Mouse (Mus musculus) small intestine, adult 2 months (tissue): Measurements from ENCODE around the gene Ankzf1. TPM values are rescaled to one million over a fixed set of nuclear protein-coding genes. Genes with fewer than 3 reads are reported as not detected.

Experiments
- H3K27ac ChIP-seq: fragments of 200-500 bp; 2 replicates; pipeline ENCODE4 v1.5.1; 2012; ENCODE audit warnings: low read depth, low read length, control low read depth, inconsistent platforms; ENCODE audit not compliant: insufficient read depth
- H3K27me3 ChIP-seq: fragments of 200-500 bp; 2 replicates; pipeline ENCODE4 v1.6.1; 2012; ENCODE audit warnings: mild to moderate bottlenecking, moderate library complexity, low read length, inconsistent platforms; ENCODE audit not compliant: control insufficient read depth, insufficient read depth
- H3K36me3 ChIP-seq: fragments of 200-500 bp; 2 replicates; pipeline ENCODE4 v1.6.1; 2012; ENCODE audit warnings: mild to moderate bottlenecking, low read length, control low read depth, inconsistent platforms; ENCODE audit not compliant: control insufficient read depth, insufficient read depth
- H3K4me1 ChIP-seq: fragments of 200-500 bp; 2 replicates; pipeline ENCODE4 v1.6.1; 2012; ENCODE audit warnings: low read length, inconsistent platforms, mixed read lengths; ENCODE audit not compliant: control insufficient read depth, insufficient read depth, insufficient read length
- H3K4me3 ChIP-seq: fragments of 200-500 bp; 2 replicates; pipeline ENCODE4 v1.5.1; 2012; ENCODE audit warnings: low read depth, mild to moderate bottlenecking, control low read depth, inconsistent platforms, low read length, moderate library complexity
- CTCF ChIP-seq: fragments of 200-500 bp; IDR thresholded peaks from 2 replicates; pipeline ENCODE4 v1.5.1; 2012; ENCODE audit warnings: low read depth, mild to moderate bottlenecking, control low read depth, inconsistent platforms, low read length, moderate library complexity, mixed read lengths; ENCODE audit not compliant: insufficient replicate concordance, insufficient read length; ENCODE audit errors: extremely low read depth
- POLR2A ChIP-seq: fragments of 200-500 bp; IDR thresholded peaks from 2 replicates; pipeline ENCODE4 v1.6.1; 2012; ENCODE audit warnings: low read depth, mild to moderate bottlenecking, control low read depth, inconsistent platforms, low read length, moderate library complexity
- WGBS: fragments of 180-500 bp; shearing (Covaris S2); methylation state at CpG from one replicate; pipeline ENCODE4 v1.1.7; 2018; 5-methylcytosine and 5-hydroxymethylcytosine counted together
- polyA plus RNA-seq: library from polyadenylated mRNA; depleted of rRNA; stranded (reverse); fragments of >200 nt; gene quantifications from 2 replicates; pipeline ENCODE4 v1.2.3, GENCODE M21; 2012

Ankzf1 gene
- polyA plus RNA-seq, 1 experiment: 16.2 TPM

DNA sequence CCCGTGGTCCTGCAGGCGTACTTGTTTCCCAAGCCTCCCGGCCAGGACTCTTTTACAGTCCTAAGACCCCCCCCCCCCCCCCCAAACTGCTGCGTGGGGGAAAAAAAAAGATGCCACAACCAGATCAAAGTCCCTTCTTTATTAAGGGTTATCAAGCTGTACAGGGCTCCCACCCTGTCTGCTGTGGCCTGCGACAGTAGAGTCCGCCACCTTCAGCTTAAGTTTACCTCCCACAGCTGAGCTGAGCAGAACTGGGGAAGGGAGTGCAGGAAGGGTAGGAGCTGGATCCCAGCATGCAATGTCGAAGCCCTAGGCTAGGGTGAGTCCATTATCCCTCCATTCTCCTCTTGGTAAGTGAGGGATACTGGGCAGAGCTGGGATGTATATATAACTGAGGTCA, 11.2 kb upstream of the Ankzf1 start:
- TF ChIP-seq POLR2A (no peak), CTCF (no peak)
- WGBS: 15% methylated on average over 7 of the region's 7 CpGs
- Histone ChIP-seq H3K4me3 (no peak overlapping the region), H3K27ac (peak overlapping the region; percentile 35; the same call in 1 of the 2 replicates), H3K36me3 (peaks cover 36% of the 10 kb centered on the region), H3K27me3 (no peaks in the 10 kb centered on the region), H3K4me1 (peaks cover 12% of the 10 kb centered on the region)

- TF ChIP-seq POLR2A: no peak
- TF ChIP-seq CTCF: no peak
- Histone ChIP-seq H3K4me1 (peaks cover 12% of the 10 kb centered on the region), H3K4me3 (no peak overlapping the region), H3K27me3 (no peaks in the 10 kb centered on the region), H3K36me3 (peaks cover 42% of the 10 kb centered on the region), H3K27ac (no peak overlapping the region)
- 92% methylated on average over 4 of the region's 4 CpGs for WGBS
Observed at GRCm38 (mm10) chr1:75181377-75181870, 10.5 kb upstream of the Ankzf1 start.

DNA sequence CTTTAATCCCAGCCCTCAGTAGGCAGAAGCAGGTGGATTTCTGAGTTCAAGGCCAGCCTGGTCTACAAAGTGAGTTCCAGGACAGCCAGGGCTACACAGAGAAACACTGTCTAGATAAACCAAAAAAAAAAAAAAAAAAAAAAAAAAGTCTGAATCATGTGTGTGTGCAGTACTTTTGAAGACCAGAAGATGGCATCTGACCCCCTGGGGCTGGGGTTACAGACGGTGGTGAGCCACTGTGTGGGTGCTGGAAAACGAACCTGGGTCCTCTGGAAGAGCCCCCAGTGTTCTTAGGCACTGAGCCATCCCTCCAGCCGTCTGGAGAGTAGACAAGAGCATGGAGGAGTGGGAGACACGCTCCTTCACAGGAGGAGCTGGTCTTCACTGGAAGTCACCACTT, 9.8 kb upstream of the Ankzf1 start:
- H3K27ac ChIP-seq: no peak overlapping the region
- peaks cover 47% of the 10 kb centered on the region for H3K36me3 ChIP-seq
- 78% methylated on average over 4 of the region's 4 CpGs for WGBS
- H3K4me1 ChIP-seq: peaks cover 12% of the 10 kb centered on the region
- TF ChIP-seq CTCF (peak; percentile 34; the same call in 1 of the 2 replicates), POLR2A (no peak)
- H3K4me3 ChIP-seq: no peak overlapping the region
- no peaks in the 10 kb centered on the region for H3K27me3 ChIP-seq

GRCm38 (mm10) chr1:75185495-75185894, 6.5 kb upstream of the Ankzf1 start:
- Histone ChIP-seq H3K36me3 (peaks cover 56% of the 10 kb centered on the region), H3K4me3 (no peak overlapping the region), H3K4me1 (peaks cover 12% of the 10 kb centered on the region), H3K27ac (no peak overlapping the region), H3K27me3 (no peaks in the 10 kb centered on the region)
- TF ChIP-seq POLR2A (no peak), CTCF (no peak)
- 76% methylated on average over 11 of the region's 11 CpGs for WGBS

- peaks cover 55% of the 10 kb centered on the region for H3K36me3 ChIP-seq
- TF ChIP-seq CTCF (no peak), POLR2A (no peak)
- no peaks in the 10 kb centered on the region for H3K27me3 ChIP-seq
Observed at GRCm38 (mm10) chr1:75187126-75187525, 4.8 kb upstream of the Ankzf1 start.

DNA sequence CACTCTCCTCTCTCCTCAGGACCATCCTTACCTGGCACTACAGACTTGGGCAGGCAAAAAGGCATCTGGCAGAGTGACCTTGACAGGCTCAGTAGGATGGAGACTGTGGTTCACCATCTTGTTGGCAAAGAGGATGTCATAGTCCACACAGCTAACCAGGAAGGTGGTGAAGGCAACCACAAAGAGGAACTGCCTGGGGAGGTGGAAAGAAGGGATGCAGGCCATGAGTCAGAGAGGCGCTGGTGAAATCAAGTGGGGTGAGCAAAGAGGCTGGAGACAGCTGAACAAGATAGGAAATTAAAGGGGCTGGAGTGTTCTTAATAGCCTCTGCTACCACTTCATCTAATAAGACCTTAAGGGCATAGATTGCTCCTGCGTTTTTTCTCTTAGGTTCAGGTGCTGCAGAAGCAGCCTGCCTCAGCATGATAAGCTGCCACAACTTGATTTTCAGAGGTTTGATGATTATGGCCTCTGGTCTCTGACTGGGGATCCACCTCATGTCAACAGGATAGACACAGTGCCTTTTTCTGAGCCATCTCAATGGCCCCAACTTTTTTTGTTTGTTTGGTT, 4.0 kb upstream of the Ankzf1 start:
- Histone ChIP-seq H3K27me3 (no peaks in the 10 kb centered on the region), H3K4me3 (no peak overlapping the region), H3K4me1 (peaks cover 6% of the 10 kb centered on the region), H3K36me3 (peaks cover 47% of the 10 kb centered on the region), H3K27ac (no peak overlapping the region)
- WGBS: 91% methylated on average over 2 of the region's 2 CpGs
- no peak for TF ChIP-seq POLR2A
- no peak for TF ChIP-seq CTCF

More at GRCm38 (mm10) chr1:75187126-75187525, 4.8 kb upstream of the Ankzf1 start:
- Histone ChIP-seq H3K4me3 (no peak overlapping the region), H3K4me1 (peaks cover 6% of the 10 kb centered on the region), H3K27ac (no peak overlapping the region)

- WGBS: 41% methylated on average over 2 of the region's 2 CpGs
- Histone ChIP-seq H3K4me3 (no peak overlapping the region), H3K4me1 (peaks cover 9% of the 10 kb centered on the region), H3K36me3 (peaks cover 27% of the 10 kb centered on the region), H3K27me3 (no peaks in the 10 kb centered on the region), H3K27ac (no peak overlapping the region)
- TF ChIP-seq CTCF: no peak
- TF ChIP-seq POLR2A: no peak
Observed at GRCm38 (mm10) chr1:75190577-75190976, 1.4 kb upstream of the Ankzf1 start.

DNA sequence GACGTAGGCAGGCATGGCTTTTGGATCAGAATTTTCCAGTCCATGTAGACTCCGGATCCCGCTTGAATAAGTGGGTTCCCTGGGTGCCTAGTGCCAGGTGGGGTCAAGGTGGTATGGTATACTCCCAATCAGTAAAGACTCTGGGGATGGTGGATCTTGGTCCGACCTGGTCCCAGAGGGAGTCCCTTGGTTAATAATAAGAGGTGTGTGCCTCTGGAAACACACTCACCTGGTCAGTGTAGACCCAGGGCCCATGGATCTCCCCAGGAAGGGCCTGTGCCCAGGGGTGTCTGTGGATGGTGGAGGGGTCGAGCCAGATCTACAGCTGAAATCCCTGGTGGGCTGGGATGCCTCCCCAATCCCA, 711 bp upstream of the Ankzf1 start:
- H3K4me3 ChIP-seq: peak overlapping the region; percentile 78
- TF ChIP-seq CTCF (no peak), POLR2A (no peak)
- no peak overlapping the region for H3K27ac ChIP-seq
- peaks cover 9% of the 10 kb centered on the region for H3K4me1 ChIP-seq
- WGBS: 37% methylated on average over 5 of the region's 5 CpGs
- H3K27me3 ChIP-seq: no peaks in the 10 kb centered on the region
- peaks cover 27% of the 10 kb centered on the region for H3K36me3 ChIP-seq
